Mouse (Mus musculus): ENCODE results near the gene Ccdc169. TPM values are rescaled to one million over a fixed set of nuclear protein-coding genes. Genes with fewer than 3 reads are reported as not detected.
"Not testable (repeated sequence)": the region's sequence is repeated elsewhere in the genome, so short reads cannot be mapped to it uniquely, and the experiment has no call there.

The Ccdc169 gene
- polyA plus RNA-seq, 1 experiment from 2014 or later, result 0.09 TPM

GRCm38 (mm10) chr3:55194792-55195191 is 57.7 kb downstream of the Ccdc169 start:
- WGBS, result 78% methylated on average over 8 of the region's 8 CpGs
- Histone ChIP-seq H3K4me1 (replicated peaks; ENCODE audit: control insufficient read depth, insufficient read depth, low read length) (no peaks in the 10 kb centered on the region), H3K9me3 (ENCODE audit: control insufficient read depth) (no peaks in the 10 kb centered on the region), H3K4me2 (replicated peaks; ENCODE audit: low read depth) (no peak overlapping the region), H3K4me3 (ENCODE audit: low read depth, low read length) (no peak overlapping the region), H3K27me3 (replicated peaks; ENCODE audit: control insufficient read depth, insufficient read depth, low read length) (no peaks in the 10 kb centered on the region), H3K27ac (ENCODE audit: low read depth, low read length) (no peak overlapping the region), H3K36me3 (ENCODE audit: control insufficient read depth, insufficient read depth) (no peaks in the 10 kb centered on the region), H3K9ac (ENCODE audit: low read depth, low read length) (no peak overlapping the region)
- no peak for TF ChIP-seq CTCF (IDR thresholded peaks at IDR 0.05; ENCODE audit: low read depth)
- ATAC-seq, result no peak

GRCm38 (mm10) chr3:55195581-55196327 is 58.6 kb downstream of the Ccdc169 start:
- no peak overlapping the region for H3K4me2 ChIP-seq (replicated peaks; ENCODE audit: low read depth)
- H3K36me3 ChIP-seq (ENCODE audit: control insufficient read depth, insufficient read depth), result no peaks in the 10 kb centered on the region
- no peak overlapping the region for H3K4me3 ChIP-seq (ENCODE audit: low read depth, low read length)
- TF ChIP-seq CTCF (IDR thresholded peaks at IDR 0.05; ENCODE audit: low read depth), result 0 out of 2 replicates have a peak, but pooled peaks have one; percentile 4
- ATAC-seq, result no peak
- no peaks in the 10 kb centered on the region for H3K4me1 ChIP-seq (replicated peaks; ENCODE audit: control insufficient read depth, insufficient read depth, low read length)
- H3K27ac ChIP-seq (ENCODE audit: low read depth, low read length), result no peak overlapping the region
- WGBS, result 72% methylated on average over 5 of the region's 5 CpGs
- H3K9ac ChIP-seq (ENCODE audit: low read depth, low read length), result no peak overlapping the region
- no peaks in the 10 kb centered on the region for H3K27me3 ChIP-seq (replicated peaks; ENCODE audit: control insufficient read depth, insufficient read depth, low read length)
- no peaks in the 10 kb centered on the region for H3K9me3 ChIP-seq (ENCODE audit: control insufficient read depth)

GRCm38 (mm10) chr3:55196328-55196710 is 59.2 kb downstream of the Ccdc169 start:
- WGBS, result 74% methylated on average over 2 of the region's 2 CpGs
- H3K9ac ChIP-seq (ENCODE audit: low read depth, low read length), result no peak overlapping the region
- no peak overlapping the region for H3K4me3 ChIP-seq (ENCODE audit: low read depth, low read length)
- no peak for TF ChIP-seq CTCF (IDR thresholded peaks at IDR 0.05; ENCODE audit: low read depth)
- H3K4me2 ChIP-seq (replicated peaks; ENCODE audit: low read depth), result no peak overlapping the region
- H3K36me3 ChIP-seq (ENCODE audit: control insufficient read depth, insufficient read depth), result no peaks in the 10 kb centered on the region
- H3K4me1 ChIP-seq (replicated peaks; ENCODE audit: control insufficient read depth, insufficient read depth, low read length), result no peaks in the 10 kb centered on the region
- H3K27ac ChIP-seq (ENCODE audit: low read depth, low read length), result no peak overlapping the region
- ATAC-seq, result no peak
- no peaks in the 10 kb centered on the region for H3K9me3 ChIP-seq (ENCODE audit: control insufficient read depth)
- H3K27me3 ChIP-seq (replicated peaks; ENCODE audit: control insufficient read depth, insufficient read depth, low read length), result no peaks in the 10 kb centered on the region

- not testable (repeated sequence) for H3K4me2 ChIP-seq (replicated peaks; ENCODE audit: low read depth); H3K4me1 ChIP-seq (replicated peaks; ENCODE audit: control insufficient read depth, insufficient read depth, low read length); H3K9ac ChIP-seq (ENCODE audit: low read depth, low read length); H3K36me3 ChIP-seq (ENCODE audit: control insufficient read depth, insufficient read depth); H3K4me3 ChIP-seq (ENCODE audit: low read depth, low read length); H3K27me3 ChIP-seq (replicated peaks; ENCODE audit: control insufficient read depth, insufficient read depth, low read length); H3K27ac ChIP-seq (ENCODE audit: low read depth, low read length); H3K9me3 ChIP-seq (ENCODE audit: control insufficient read depth); ATAC-seq
- WGBS, result 91% methylated on average over 11 of the region's 11 CpGs
Observed at GRCm38 (mm10) chr3:55203621-55204020, 66.5 kb downstream of the Ccdc169 start.

GRCm38 (mm10) chr3:55206413-55206812 is 69.3 kb downstream of the Ccdc169 start:
- H3K27ac ChIP-seq (ENCODE audit: low read depth, low read length), result no peak overlapping the region
- WGBS, result 97% methylated on average over 2 of the region's 2 CpGs
- no peaks in the 10 kb centered on the region for H3K27me3 ChIP-seq (replicated peaks; ENCODE audit: control insufficient read depth, insufficient read depth, low read length)
- H3K4me2 ChIP-seq (replicated peaks; ENCODE audit: low read depth), result no peak overlapping the region
- H3K36me3 ChIP-seq (ENCODE audit: control insufficient read depth, insufficient read depth), result no peaks in the 10 kb centered on the region
- TF ChIP-seq CTCF (IDR thresholded peaks at IDR 0.05; ENCODE audit: low read depth), result peak; percentile 22; the same call in 1 of the 2 replicates
- H3K4me3 ChIP-seq (ENCODE audit: low read depth, low read length), result no peak overlapping the region
- no peak overlapping the region for H3K9ac ChIP-seq (ENCODE audit: low read depth, low read length)
- H3K4me1 ChIP-seq (replicated peaks; ENCODE audit: control insufficient read depth, insufficient read depth, low read length), result no peaks in the 10 kb centered on the region
- no peak for ATAC-seq
- H3K9me3 ChIP-seq (ENCODE audit: control insufficient read depth), result no peaks in the 10 kb centered on the region

GRCm38 (mm10) chr3:55207665-55208064 is 70.5 kb downstream of the Ccdc169 start:
- Histone ChIP-seq H3K4me3 (ENCODE audit: low read depth, low read length) (no peak overlapping the region), H3K4me1 (replicated peaks; ENCODE audit: control insufficient read depth, insufficient read depth, low read length) (no peaks in the 10 kb centered on the region), H3K4me2 (replicated peaks; ENCODE audit: low read depth) (no peak overlapping the region), H3K27ac (ENCODE audit: low read depth, low read length) (no peak overlapping the region), H3K9ac (ENCODE audit: low read depth, low read length) (no peak overlapping the region), H3K27me3 (replicated peaks; ENCODE audit: control insufficient read depth, insufficient read depth, low read length) (no peaks in the 10 kb centered on the region), H3K9me3 (ENCODE audit: control insufficient read depth) (no peaks in the 10 kb centered on the region), H3K36me3 (ENCODE audit: control insufficient read depth, insufficient read depth) (no peaks in the 10 kb centered on the region)
- no peak for TF ChIP-seq CTCF (IDR thresholded peaks at IDR 0.05; ENCODE audit: low read depth)
- 67% methylated on average over 6 of the region's 6 CpGs for WGBS
- ATAC-seq, result no peak

Measured in intestine, postnatal 0 days (tissue).